Comparison of ENCODE assay signal across 1 mouse cellular context in the genomic region with DNA sequence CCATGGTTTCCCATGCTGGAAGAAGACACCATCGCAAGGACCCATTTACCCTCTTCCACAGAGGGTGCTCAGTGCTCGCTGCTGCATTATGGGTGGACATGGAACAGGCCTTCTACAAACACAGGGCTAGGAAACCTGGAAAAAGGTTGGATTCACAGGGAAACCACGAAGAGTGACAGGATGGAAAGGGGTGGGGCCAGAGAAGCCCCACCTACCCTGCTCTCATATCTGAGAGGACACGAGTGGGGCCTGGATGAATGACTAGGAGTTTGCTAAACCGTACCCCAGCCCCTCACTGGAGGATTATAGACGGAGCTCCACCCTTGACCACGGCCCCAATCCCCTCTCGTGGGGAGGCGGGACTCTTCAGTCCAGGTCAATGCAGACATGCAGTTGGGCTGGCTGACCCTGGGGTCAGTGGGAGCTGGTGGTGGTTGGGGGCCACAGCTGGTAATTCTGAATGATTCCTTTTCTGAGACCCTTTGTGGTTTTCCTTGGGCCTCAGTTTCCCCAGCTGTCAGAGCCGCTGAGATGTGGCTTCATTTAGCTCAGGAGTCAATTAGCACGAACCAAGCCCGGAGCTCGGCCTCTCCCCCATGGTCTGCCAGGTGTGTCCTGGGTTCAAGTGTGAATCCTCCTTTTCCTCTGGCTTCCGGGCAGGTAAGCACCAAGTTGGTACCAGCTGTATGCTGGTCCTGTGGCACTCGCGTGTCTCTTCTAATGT.
TF ChIP-seq lines count a peak whose summit lies in the region.

No protein-coding gene starts in this region.

TF ChIP-seq in CH12.LX, 34 proteins besides CTCF, POLR2A, EP300 and RAD21:
- TF ChIP-seq ETS1 (conservative IDR thresholded peaks at IDR 0.05; ENCODE audit: low read depth, low read length) = no peak
- TF ChIP-seq ZC3H11A (IDR thresholded peaks at IDR 0.05; ENCODE audit: low read depth, low read length) = no peak
- no peak for TF ChIP-seq CHD2 (IDR thresholded peaks at IDR 0.05; ENCODE audit: low read length)
- no peak for TF ChIP-seq JUND (conservative IDR thresholded peaks at IDR 0.05; ENCODE audit: low read depth, low read length)
- no peak for TF ChIP-seq GABPA (IDR thresholded peaks at IDR 0.05; ENCODE audit: insufficient replicate concordance, low read depth, low read length)
- TF ChIP-seq SIN3A (IDR thresholded peaks at IDR 0.05; ENCODE audit: low read length) = no peak
- no peak for TF ChIP-seq NRF1 (IDR thresholded peaks at IDR 0.05; ENCODE audit: low read depth, low read length)
- TF ChIP-seq SMC3 (IDR thresholded peaks at IDR 0.05; ENCODE audit: low read depth, low read length) = no peak
- no peak for TF ChIP-seq MAFK (IDR thresholded peaks at IDR 0.05; ENCODE audit: insufficient replicate concordance, low read length)
